Mouse (Mus musculus) kidney, embryonic 14.5 days (tissue): ENCODE measurements around the gene Mecp2. TPM values are rescaled to one million over a fixed set of nuclear protein-coding genes. Genes with fewer than 3 reads are reported as not detected.

ENCODE experiments used
- ATAC-seq: fragments of 200-750 bp; cut with Nextera tagmentation; 2 replicates; pipeline ENCODE4 v1.8.0; 2017; ENCODE audit warnings: moderate number of reproducible peaks, mild to moderate bottlenecking, moderate TSS enrichment, moderate library complexity; ENCODE audit not compliant: low FRiP score, low TSS enrichment
- H3K27ac ChIP-seq: fragments of 300-500 bp; sonication (generic); 2 replicates; pipeline ENCODE4 v1.5.1; 2014; ENCODE audit warnings: low read depth, mild to moderate bottlenecking, low read length, moderate library complexity, mixed read lengths
- H3K27me3 ChIP-seq: fragments of 300-500 bp; sonication (generic); 2 replicates; pipeline ENCODE4 v1.6.1; 2014; ENCODE audit warnings: mild to moderate bottlenecking, low read length; ENCODE audit not compliant: control insufficient read depth, insufficient read depth
- H3K36me3 ChIP-seq: fragments of 300-500 bp; sonication (generic); 2 replicates; pipeline ENCODE4 v1.6.1; 2014; ENCODE audit warnings: low read length, mixed read lengths; ENCODE audit not compliant: control insufficient read depth, insufficient read depth
- H3K4me1 ChIP-seq: fragments of 300-500 bp; sonication (generic); 2 replicates; pipeline ENCODE4 v1.6.1; 2014; ENCODE audit warnings: low read length, mixed read lengths; ENCODE audit not compliant: control insufficient read depth, insufficient read depth
- H3K4me2 ChIP-seq: fragments of 300-500 bp; sonication (generic); replicated peaks from 2 replicates; pipeline ENCODE4 v1.6.1; 2014; ENCODE audit warnings: low read depth, mild to moderate bottlenecking, low read length
- H3K4me3 ChIP-seq: fragments of 300-500 bp; sonication (generic); 2 replicates; pipeline ENCODE4 v1.5.1; 2014; ENCODE audit warnings: mild to moderate bottlenecking, low read length
- H3K9ac ChIP-seq: fragments of 300-500 bp; sonication (generic); 2 replicates; pipeline ENCODE4 v1.6.1; 2014; ENCODE audit warnings: low read depth, mild to moderate bottlenecking, low read length, moderate library complexity
- H3K9me3 ChIP-seq: fragments of 300-500 bp; sonication (generic); 2 replicates; pipeline ENCODE4 v1.6.1; 2016; ENCODE audit warnings: low read length; ENCODE audit not compliant: control insufficient read depth
- WGBS: fragments of 180-500 bp; shearing (Covaris S2); extraction: QIAGEN DNeasy Blood & Tissue Kit; methylation state at CpG from one replicate; pipeline ENCODE4 v1.1.7; 2014; 5-methylcytosine and 5-hydroxymethylcytosine counted together
- polyA plus RNA-seq: library from polyadenylated mRNA; unstranded; fragments of >200 nt; fragmentation: Nextera tagmentation; extraction: Ambion mirVana; gene quantifications from 2 replicates; pipeline ENCODE4 v1.2.1, GENCODE M21; 2014

The Mecp2 gene
- polyA plus RNA-seq, 1 experiment from 2014 or later, result 12.7 TPM

DNA sequence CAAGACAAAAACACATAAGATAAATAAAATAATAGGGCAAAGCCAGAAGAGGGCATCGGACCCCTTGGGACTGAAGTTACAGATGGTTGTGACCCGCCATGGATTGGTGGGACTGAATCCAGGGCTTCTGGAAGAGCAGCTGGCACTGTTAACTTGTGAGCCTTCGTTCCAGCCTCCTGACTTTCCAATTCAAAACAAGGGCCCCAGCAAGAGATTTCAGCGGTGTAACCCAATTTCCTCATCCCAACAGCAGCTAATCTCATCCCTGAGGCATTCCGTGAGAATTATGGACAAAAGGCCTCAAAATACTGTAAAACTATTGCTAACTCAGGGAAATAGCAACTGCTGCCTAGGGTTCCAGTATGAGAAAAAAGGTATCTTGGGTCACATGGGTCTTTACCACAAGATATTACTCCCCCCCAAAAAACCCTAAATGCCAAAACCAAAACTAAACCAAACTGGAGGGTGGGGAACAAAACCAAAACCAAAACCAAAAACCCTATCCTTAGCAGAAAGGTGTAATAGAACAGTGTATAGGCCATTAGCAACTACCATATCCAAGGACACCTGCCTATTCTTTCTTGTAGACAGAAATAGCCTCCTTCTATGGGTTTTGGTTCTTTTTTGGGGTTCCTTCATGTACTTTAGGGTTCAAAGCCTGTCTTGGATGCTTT, 97.3 kb downstream of the Mecp2 start:
- H3K27me3 ChIP-seq, result no peaks in the 10 kb centered on the region
- no peak overlapping the region for H3K9ac ChIP-seq
- no peak for ATAC-seq
- no peak overlapping the region for H3K4me2 ChIP-seq
- H3K27ac ChIP-seq, result no peak overlapping the region
- peaks cover 21% of the 10 kb centered on the region; the same call in 1 of the 2 replicates for H3K36me3 ChIP-seq
- WGBS, result 87% methylated on average over 5 of the region's 5 CpGs
- no peaks in the 10 kb centered on the region for H3K9me3 ChIP-seq
- H3K4me3 ChIP-seq, result no peak overlapping the region
- no peaks in the 10 kb centered on the region for H3K4me1 ChIP-seq

DNA sequence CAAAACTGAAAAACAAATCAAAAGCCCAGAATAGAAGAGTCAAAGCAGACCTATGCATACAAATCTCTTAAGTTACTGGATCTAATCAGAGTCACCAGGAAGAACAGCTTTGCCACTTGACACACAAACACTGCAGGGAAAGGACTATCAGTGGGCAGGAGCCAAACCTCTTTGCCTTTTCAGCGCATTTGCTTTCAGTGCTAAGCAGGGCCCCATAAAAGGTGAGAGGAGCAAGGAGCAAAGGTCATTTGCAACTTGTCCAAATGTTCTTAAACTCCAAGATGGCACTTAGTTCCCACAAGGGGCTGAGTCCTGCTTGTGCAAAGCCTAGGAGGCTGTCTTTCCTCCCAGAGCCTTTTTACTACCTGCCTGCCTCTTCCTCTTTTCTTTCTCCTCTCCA, 105.2 kb downstream of the Mecp2 start:
- H3K36me3 ChIP-seq, result 0 out of 2 replicates have a peak, but pooled peaks cover under 1% of the 10 kb centered on the region
- ATAC-seq, result no peak

DNA sequence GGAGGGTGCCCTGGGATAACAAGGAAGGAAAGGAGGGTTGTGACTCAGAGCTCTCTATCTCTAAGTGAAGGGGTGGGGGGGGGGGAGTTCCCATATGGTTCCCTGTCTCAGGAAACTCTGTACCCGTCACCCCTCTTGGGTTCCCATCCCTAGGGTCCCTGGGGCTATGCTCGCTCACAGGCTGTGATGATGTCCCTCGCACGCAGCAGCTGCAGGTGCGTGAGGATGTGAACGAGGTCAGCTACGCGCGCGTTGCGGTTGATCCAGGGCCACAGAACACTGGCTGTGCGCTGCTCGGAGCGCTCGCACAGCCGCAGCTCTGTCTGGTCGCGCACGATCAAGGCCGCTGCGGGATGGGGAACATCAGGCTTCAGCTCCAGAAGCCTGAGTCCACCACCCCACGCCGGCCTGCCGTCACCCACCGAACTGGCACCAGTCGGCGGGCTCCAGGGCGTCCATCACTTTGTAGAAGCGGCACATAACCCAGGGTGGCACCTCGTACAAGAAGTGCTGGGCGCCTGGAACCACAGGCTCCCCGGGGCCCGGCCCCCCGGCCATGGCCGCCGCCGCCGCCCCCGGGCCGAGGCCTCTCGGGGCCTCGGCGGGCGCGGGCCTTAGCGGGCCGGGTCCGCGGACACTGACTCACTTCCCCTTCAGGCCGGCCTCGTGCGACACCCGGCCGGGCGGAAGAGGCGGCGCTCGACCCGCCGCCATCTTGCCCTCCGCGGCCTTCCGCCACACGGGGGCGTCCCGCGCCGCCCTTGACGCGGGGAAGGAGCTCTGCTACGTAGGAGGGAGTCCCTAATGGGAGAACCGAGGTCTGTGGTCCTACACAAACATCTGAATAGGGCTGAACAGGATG, 111.7 kb downstream of the Mecp2 start, which contains the start of gene Irak1:
TSS of gene Irak1 (minus strand) at position 731 of the 862 bp plus-strand sequence.
- 27% methylated on average over 72 of the region's 72 CpGs for WGBS
- H3K9me3 ChIP-seq, result no peaks in the 10 kb centered on the region
- no peaks in the 10 kb centered on the region; the same call in 1 of the 2 replicates for H3K27me3 ChIP-seq
- peak within 1 kb of the TSS; percentile 52 for H3K4me2 ChIP-seq
- ATAC-seq, result peak; percentile 93
- H3K4me3 ChIP-seq, result peak within 1 kb of the TSS; percentile 54
- H3K9ac ChIP-seq, result peak within 1 kb of the TSS; percentile 82
- no peaks in the 10 kb centered on the region for H3K4me1 ChIP-seq
- H3K27ac ChIP-seq, result peak within 1 kb of the TSS; percentile 82; the same call in 1 of the 2 replicates
- peaks cover 11% of the 10 kb centered on the region; the same call in 1 of the 2 replicates for H3K36me3 ChIP-seq

More for the DNA sequence above, 105.2 kb downstream of the Mecp2 start:
- no peak overlapping the region for H3K27ac ChIP-seq
- H3K9me3 ChIP-seq, result no peaks in the 10 kb centered on the region
- H3K27me3 ChIP-seq, result no peaks in the 10 kb centered on the region
- WGBS, result 64% methylated on average over 1 of the region's 1 CpGs
- no peak overlapping the region for H3K4me3 ChIP-seq
- H3K9ac ChIP-seq, result no peak overlapping the region
- H3K4me2 ChIP-seq, result no peak overlapping the region
- no peaks in the 10 kb centered on the region for H3K4me1 ChIP-seq

DNA sequence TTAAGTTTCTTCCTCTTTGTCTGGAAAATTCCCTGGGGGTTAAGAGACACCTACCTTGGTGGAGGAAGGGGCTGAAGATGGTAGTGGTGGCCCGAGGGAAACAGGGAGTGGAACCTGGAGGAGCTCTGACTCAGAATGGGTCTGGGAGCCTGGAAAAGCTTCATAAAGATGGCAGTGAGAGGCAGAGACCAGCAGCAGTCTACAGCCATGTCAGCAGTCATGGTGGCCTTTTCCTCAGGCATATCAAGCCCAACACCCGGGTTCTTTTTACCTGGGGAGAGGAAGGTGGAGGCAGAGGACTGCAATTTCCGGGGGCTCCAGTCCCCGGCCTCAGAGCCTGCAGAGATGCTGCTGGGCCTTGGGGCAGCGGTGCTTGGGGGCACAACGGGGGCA, 112.4 kb downstream of the Mecp2 start:
- peaks cover 15% of the 10 kb centered on the region; the same call in 1 of the 2 replicates for H3K36me3 ChIP-seq
- no peaks in the 10 kb centered on the region for H3K9me3 ChIP-seq
- no peaks in the 10 kb centered on the region for H3K4me1 ChIP-seq
- no peaks in the 10 kb centered on the region; the same call in 1 of the 2 replicates for H3K27me3 ChIP-seq
- H3K4me2 ChIP-seq, result peak overlapping the region; percentile 52
- peak overlapping the region; percentile 54 for H3K4me3 ChIP-seq
- H3K9ac ChIP-seq, result peak overlapping the region; percentile 82
- WGBS, result 33% methylated on average over 5 of the region's 6 CpGs
- H3K27ac ChIP-seq, result peak overlapping the region; percentile 24; the same call in 1 of the 2 replicates
- no peak for ATAC-seq

DNA sequence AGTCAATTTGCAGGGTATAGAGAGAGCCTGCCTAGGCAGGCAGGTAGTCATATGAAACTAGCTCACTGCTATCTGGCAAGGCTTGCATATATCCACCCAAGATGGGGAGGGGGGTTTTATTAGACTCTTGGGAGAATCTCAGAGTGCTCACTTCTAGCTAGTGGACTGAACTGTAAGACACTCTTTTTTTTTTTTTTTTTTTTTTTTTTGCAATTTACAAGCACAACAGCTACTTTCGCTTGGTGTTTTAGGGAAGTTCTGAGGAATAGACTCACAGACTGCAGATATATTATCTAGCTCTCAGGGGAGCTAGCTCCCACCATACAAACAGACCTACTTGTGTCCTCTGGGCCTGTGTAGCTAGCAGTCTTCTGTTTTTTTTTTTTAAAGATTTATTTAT, 120.6 kb downstream of the Mecp2 start:
- no peak overlapping the region for H3K4me3 ChIP-seq
- H3K4me1 ChIP-seq, result no peaks in the 10 kb centered on the region
- H3K27me3 ChIP-seq, result 0 out of 2 replicates have a peak, but pooled peaks cover 2% of the 10 kb centered on the region
- no peak for ATAC-seq
- H3K9me3 ChIP-seq, result no peaks in the 10 kb centered on the region
- H3K27ac ChIP-seq, result no peak overlapping the region
- no peak overlapping the region for H3K4me2 ChIP-seq
- peaks cover 8% of the 10 kb centered on the region; the same call in 1 of the 2 replicates for H3K36me3 ChIP-seq
- 100% methylated on average over 1 of the region's 1 CpGs for WGBS
- H3K9ac ChIP-seq, result no peak overlapping the region

DNA sequence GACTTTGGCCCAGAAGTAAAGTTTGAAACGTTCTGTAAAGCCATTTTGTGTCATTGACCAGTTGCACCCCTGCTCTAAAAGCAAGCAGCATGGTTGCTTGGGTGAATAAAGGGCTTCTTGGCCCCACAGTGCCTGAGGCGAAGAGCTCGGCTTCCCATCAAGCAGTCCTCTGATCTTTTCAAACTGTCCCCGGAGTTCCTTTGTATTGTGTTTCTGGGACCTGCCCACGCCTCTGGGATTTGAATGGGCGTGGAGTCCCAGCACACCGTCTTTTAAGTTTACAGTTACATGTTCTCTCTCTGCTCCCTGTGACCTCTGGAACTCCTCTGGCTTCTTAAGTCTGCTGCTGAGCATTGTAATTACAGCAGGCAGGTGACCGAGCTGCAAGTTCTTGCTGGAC, 127.1 kb downstream of the Mecp2 start:
- H3K4me2 ChIP-seq, result no peak overlapping the region
- no peaks in the 10 kb centered on the region for H3K27me3 ChIP-seq
- ATAC-seq, result no peak
- H3K9ac ChIP-seq, result no peak overlapping the region
- H3K36me3 ChIP-seq, result no peaks in the 10 kb centered on the region
- H3K27ac ChIP-seq, result no peak overlapping the region
- H3K4me1 ChIP-seq, result no peaks in the 10 kb centered on the region
- H3K9me3 ChIP-seq, result no peaks in the 10 kb centered on the region
- no peak overlapping the region for H3K4me3 ChIP-seq
- WGBS, result 40% methylated on average over 8 of the region's 8 CpGs

DNA sequence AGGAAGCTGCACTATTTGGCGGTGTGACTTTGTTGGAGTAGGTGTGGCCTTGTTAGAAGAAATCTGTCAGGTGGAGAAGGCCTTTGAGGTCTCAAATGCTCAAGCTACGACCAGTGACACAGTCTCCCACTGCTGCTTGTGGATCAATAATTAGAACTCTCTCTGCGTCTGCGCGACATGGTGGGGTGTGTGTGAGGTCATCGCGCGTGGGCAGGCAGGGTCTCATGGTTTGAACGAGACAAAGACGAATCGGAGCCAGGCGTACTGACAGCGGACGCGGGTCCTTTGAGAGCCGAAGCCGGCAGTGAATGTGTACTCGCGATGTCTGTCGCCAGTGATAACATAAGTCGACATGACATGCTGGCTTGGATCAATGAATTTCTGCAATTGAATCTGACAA, 128.8 kb downstream of the Mecp2 start:
- no peak for ATAC-seq
- H3K27ac ChIP-seq, result no peak overlapping the region
- H3K9me3 ChIP-seq, result no peaks in the 10 kb centered on the region
- H3K36me3 ChIP-seq, result no peaks in the 10 kb centered on the region
- 87% methylated on average over 21 of the region's 21 CpGs for WGBS
- H3K4me2 ChIP-seq, result no peak overlapping the region
- H3K9ac ChIP-seq, result no peak overlapping the region
- H3K27me3 ChIP-seq, result no peaks in the 10 kb centered on the region
- no peak overlapping the region for H3K4me3 ChIP-seq
- H3K4me1 ChIP-seq, result no peaks in the 10 kb centered on the region

DNA sequence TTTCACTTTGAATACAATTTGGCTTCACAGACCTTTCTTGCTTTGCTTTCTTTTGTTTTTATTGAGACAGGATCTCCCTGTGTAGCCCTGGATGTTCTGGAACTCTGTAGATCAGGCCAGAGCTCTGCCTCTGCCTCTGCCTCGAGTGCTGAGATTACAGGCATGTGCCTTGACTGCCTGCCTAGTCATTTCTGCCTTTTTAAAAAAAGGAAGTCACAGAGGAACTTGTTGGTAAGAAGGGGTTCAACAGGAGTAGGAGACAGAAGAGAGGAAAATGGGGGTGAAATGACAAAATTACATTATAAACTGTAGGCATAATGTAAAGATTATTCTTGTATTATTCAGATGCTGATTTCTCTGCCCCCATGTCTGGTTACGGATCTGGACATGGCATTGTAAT, 131.5 kb downstream of the Mecp2 start:
- WGBS, result 76% methylated on average over 2 of the region's 2 CpGs
- H3K4me1 ChIP-seq, result no peaks in the 10 kb centered on the region
- H3K27me3 ChIP-seq, result no peaks in the 10 kb centered on the region
- ATAC-seq, result no peak
- H3K4me3 ChIP-seq, result no peak overlapping the region
- H3K27ac ChIP-seq, result no peak overlapping the region
- H3K9ac ChIP-seq, result no peak overlapping the region
- H3K4me2 ChIP-seq, result no peak overlapping the region
- no peaks in the 10 kb centered on the region for H3K36me3 ChIP-seq
- no peaks in the 10 kb centered on the region for H3K9me3 ChIP-seq

DNA sequence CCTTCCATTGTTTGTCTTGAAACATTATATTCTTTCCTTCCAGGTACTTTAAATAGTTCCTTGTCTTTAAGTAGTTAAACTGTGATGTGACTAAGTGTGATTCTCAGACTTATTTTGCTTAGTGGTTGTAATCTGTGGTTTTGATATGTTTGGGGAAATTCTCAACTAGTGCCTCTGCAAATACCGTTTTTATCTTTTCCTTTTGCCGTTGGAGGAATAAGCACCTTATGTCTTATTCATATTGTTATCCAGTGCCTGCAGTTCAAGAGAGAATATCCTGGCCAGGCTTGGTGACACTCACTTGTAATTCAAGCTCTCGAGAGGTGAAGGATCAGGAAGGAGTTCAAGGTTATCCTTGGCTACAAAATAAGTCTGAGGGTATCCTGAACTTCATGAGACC, 134.1 kb downstream of the Mecp2 start:
- no peaks in the 10 kb centered on the region for H3K4me1 ChIP-seq
- no peak overlapping the region for H3K9ac ChIP-seq
- H3K27me3 ChIP-seq, result no peaks in the 10 kb centered on the region
- H3K9me3 ChIP-seq, result no peaks in the 10 kb centered on the region
- no peak overlapping the region for H3K4me3 ChIP-seq
- WGBS, result 53% methylated on average over 3 of the region's 3 CpGs
- H3K27ac ChIP-seq, result no peak overlapping the region
- no peak overlapping the region for H3K4me2 ChIP-seq
- H3K36me3 ChIP-seq, result no peaks in the 10 kb centered on the region
- ATAC-seq, result no peak
